Mouse (Mus musculus): Measurements from ENCODE around the gene Trmt2a. TPM values are rescaled to one million over a fixed set of nuclear protein-coding genes. Genes with fewer than 3 reads are reported as not detected.

Trmt2a gene
- total RNA-seq (2021), result 10 to 100 TPM; 53.2 to 55.5 TPM
- polyA plus RNA-seq (2012; rRNA removed), result 32.8 and 45.4 TPM in 2 replicates
- long read RNA-seq, transcript Trmt2a-203 (12 exons, 2,367 nt), result major isoform, 19 of 35 reads
- long read RNA-seq, partial matches to known transcripts, result 2 of 35 reads
- long read RNA-seq, other reads (novel, unspliced or antisense), result 10 of 35 reads

DNA sequence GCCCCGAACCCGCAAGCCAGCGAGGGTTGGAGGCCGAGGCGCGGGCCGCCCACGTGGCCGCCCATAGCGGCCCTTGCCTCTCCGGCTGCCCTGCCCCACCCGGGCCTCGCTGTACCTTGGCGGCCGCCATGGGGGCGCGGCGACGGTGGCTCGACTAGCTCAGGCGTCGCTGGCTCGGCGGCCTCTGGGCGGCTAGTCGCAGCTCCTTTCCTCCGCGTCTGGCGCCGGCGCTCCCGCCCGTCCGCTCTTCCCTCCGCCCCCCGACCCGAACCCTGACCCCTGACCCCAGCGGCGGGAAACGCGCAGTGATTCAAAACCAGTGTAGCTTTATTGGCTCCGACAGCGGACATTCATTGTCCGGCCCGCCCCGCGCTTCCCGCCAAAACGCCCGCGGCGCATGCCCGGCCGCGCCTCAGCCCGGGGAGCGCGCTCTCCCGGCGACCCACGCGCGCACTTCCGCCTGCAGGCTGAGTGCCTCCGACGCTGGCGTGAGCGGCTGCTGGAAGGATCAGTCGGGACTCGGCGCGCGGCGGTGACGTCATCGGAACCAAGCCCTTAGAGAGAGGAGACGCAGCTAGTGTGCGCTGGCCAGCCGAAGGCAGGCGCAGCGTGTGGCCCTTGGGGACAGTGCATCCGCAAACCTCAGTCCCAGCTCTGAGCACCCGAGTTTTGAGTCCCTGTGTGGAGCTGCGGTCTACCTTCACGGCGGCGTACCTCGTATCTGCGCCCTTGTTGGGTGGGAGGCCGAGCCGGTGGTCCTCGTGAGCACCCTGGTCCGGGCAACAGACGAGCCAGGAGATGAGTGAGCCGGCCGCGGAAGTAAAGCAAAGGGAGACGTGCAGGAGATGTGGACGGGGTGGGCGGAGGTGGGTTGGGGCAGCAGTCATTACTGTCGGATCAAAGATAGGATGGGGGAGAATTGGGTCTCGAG, at the start of gene Trmt2a, which contains the start of gene Ranbp1:
Gene Trmt2a, plus strand, starts transcription at position 247 of the 931 bp plus-strand sequence.
Gene Ranbp1, minus strand, starts transcription at position 300 of the 931 bp plus-strand sequence.
- DNase-seq, result peak; percentile 99

DNA sequence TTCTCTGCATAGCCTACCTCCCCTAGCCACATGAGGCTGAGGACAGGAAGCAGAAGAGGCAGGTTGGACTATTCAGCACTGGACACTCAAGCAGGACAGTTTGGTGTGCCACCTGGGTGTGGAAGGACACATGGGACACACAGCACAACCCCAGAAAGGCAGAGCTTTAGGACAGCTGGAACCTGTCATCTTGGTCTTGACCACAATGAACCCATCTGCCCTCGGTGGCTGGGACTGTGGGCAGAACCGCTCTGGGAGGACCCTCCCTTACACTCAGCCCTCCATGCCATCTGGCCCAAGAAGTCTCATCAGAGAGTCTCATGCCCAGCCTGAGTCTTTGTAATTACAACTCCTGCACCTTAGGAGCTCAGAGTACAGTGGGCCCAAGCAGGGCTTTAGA, 48.4 kb upstream of the Trmt2a start:
- DNase-seq, result no peak

DNA sequence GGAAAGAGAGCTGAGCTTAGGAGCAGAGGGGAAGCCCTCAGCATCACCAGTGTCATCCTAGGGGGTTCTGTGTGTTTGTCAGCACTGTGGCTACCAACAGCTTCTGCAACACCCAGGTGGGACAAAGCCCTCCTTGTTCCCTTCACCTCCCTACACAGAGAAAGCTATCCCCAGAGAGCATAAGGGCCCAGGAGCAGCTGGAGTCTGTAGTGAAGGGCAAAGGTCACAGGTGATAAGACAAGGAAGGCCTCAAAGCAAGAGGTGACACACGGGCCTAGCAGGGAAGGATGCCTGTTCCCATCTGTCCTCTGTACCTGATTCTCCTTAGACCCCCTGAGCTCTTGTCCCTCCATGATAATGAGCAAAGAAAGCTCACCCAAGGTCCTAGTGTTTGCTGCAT, 46.9 kb upstream of the Trmt2a start:
- no peak for DNase-seq

DNA sequence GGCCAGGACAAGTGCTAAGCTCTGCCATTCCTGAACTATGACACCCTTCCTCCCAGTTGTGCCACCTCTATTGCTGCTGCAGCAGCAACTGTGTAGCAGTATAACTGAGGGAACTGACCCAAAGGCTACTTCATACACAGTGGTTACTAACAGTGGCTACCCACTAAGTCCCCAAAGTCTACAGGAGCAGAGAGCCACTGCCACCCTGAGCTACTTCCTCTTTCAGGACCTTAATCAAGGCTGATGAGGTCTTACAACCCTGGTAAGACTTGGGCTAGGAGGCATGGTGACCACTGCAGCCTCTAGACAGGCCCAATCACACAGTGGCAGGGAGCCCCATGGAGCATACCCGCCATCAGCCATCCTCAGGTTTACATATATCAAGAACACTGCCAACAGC, 46.4 kb upstream of the Trmt2a start:
- DNase-seq, result no peak

DNA sequence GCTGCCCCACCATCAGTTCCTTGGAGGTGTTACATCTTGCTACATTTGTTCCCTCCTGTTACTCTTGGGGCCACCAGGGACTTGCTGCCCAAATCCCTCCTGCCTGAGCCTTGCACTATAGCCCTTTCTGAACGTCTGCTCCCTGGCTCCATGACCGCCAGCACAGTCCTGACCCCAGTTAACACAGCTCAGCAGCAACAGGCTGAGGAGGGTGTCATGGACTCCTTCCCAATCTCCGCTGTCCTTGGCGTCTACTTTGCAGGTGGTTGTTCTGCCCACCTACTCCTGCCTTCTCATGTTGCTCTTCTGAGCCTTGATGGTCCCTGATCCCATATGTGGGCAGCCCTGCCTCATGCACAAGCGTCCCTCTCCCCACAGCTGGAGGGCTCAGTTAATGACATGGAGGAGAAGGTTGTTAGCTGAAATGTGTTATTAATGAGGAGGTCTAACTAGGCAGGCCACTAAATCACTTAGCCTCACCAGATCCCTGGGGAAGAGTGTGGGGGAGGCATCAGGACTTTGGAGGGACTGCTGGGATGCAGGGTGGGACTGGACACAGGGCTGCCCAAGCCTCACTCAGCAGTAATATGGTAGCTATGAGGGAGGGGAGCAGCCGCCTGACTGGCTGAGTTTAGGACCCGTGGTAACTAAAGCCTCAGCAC, 44.9 kb upstream of the Trmt2a start:
- DNase-seq, result no peak

DNA sequence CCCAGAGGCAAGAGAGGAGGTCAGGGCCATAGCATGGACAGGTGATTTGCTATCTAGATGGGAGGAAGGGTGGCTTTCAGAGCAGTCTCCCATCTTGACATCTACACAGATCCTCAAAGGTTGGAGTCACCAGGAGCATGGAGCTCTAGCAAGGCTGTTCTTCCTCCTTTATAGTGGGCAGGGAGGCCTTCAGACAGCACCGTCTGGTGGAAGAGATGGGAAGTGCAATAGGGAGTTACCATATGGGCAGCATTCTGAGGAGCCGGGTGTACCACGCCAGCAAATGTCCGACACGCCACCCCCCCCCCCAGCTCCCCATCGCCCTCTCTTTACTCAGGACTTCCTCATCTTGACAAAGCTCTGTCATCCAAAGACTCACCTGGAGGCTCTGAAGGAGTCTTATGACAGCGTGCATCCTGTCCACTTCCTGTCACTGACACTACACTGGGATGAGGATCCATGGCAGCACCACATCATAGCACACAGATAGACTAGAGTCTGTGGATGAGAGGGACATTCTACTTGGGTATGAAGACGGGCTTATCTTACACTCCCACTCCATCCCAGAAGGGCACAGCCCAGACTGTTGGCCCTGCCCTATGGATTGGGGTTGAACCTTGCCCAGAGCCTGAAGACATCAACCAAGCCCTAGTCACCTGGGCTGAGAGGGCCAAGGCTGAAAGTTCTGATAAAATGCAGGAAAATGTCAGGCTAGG, 37.6 kb upstream of the Trmt2a start:
- peak; percentile 57 for DNase-seq

DNA sequence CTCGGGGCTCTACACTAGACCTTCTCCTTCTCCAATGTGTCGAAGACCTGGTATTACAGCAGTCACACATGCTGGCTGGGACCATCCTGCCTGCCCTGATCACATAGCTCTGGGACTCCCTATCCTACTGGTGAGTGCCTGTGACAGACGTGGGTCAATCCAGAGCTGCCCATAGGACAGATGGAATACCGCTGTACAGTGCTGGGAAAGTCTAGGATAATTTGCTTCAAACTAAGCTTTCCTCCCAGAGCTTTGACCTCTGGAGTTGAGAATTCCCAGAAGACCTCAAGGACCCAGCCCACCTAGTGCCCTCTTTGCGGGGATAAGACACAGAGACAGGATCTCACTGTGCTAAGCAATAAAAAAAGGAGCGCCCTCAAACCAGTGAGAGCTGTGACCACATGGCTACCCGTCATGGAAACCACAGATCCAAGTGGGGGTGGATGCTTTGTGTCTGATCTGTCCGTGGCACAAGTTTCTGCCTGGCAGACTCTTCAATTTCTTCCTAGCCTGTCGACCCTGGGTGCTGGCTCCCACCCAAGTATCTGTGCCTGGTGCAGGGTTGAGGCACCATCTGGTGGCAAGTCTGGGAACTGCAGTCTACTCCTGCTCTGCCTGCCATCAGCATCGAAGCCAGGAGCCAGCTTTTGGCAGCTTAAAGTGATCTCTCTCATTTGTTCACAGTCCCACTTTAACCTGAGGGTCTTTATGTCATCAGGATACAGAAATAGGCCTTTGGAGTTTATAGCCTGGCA, 36.9 kb upstream of the Trmt2a start:
- DNase-seq, result peak; percentile 77

DNA sequence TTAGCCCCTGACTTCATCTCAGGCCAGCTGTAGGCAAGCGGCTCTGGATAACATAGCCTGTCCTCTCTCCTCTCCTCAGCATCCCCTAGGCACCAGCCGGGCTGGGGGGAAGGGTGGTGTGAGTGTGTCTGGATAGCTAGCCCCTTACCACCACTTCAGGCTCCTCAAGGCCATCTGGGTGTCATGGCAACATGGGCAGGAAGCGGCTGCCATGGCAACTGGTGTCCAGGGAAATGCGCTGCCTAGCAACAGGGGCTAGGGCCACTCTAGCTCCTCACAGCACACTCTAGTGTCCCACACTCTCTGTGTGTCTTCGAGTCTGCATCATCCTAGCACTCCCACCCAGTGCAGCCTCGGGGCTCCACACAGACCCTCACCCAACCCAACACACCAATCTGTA, 34.8 kb upstream of the Trmt2a start:
- DNase-seq, result no peak

DNA sequence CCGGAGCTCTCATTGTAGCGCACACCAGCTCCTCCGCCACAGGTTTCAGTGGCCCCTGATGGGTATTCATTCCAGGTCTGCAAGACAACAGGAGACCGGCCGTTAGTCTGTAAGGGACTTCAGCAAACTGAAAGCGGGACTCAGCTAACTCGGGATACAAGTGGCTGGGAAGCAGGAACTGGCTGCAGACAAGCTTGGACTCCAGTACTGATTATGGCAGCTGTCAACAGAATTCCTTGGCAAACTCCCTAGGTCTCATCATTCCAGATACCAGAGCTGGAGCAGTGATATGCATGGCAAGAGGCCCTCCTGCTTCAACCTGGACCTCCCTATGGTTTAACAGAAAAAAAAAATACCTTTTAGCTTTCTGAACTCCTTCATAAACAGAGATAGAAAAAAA, 33.6 kb upstream of the Trmt2a start:
- no peak for DNase-seq

DNA sequence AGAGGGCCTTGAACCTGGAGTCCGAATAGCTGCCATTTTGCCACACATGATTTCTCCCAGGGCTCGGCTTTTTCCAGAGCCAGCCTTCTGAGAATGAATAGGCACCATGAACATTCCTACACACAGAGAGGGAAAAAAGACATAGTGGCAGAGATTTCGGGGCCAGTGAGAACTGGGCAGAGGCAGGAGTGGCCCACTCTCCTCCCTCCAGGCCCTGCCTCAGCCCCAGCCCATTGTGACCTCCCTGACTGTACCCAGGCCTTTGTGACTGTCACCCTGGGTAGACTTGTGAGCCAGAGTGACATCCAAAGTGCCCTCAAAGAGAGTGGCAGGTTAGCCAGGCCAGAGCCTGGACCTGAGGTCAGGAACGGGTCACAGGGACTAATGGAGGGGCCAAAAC, 30.9 kb upstream of the Trmt2a start, which contains the start of gene Ccdc188:
Gene Ccdc188, plus strand, starts transcription at position 301 of the 400 bp plus-strand sequence.
- DNase-seq, result no peak

DNA sequence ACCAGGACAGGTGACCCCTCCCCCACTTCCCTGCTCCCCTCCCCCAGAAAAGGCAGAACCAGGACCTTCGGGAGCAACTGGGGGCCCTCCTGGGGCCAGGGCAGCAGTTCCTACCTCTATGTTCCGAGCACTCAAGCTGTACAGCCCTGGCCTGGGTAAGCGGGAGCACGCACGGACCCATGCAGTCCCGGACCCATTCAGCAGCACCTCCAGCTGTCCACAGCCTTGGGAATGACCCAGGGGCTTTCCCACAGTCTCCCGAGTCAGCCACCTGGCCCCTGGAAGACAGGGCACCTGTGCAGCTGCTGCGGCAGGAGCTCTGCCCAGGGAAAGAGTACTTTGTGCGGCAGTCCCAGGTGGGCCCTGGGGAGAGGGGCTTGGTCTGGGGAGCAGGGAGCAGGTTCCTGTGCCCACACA, 29.9 kb upstream of the Trmt2a start:
- no peak for DNase-seq

DNA sequence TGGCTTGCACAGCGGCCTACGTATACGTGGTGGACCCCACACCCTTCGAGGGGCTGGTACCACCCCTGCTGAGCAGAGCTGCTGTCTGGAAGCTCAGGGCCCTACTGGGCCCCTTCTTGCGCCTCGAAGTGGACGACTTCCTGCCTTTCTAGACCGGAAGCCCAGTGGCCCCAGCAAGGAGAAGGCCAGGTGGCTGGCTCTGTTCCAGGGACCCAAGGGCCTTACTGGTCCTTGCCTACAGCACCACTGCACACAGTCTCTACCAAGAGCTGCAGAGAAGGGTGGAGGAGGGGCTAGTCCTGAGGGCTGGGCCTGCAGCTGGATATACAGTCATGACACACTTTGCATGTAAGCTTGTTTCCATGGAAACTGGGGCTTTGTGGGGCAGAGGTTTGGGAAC, 28.5 kb upstream of the Trmt2a start:
- peak; percentile 47 for DNase-seq

DNA sequence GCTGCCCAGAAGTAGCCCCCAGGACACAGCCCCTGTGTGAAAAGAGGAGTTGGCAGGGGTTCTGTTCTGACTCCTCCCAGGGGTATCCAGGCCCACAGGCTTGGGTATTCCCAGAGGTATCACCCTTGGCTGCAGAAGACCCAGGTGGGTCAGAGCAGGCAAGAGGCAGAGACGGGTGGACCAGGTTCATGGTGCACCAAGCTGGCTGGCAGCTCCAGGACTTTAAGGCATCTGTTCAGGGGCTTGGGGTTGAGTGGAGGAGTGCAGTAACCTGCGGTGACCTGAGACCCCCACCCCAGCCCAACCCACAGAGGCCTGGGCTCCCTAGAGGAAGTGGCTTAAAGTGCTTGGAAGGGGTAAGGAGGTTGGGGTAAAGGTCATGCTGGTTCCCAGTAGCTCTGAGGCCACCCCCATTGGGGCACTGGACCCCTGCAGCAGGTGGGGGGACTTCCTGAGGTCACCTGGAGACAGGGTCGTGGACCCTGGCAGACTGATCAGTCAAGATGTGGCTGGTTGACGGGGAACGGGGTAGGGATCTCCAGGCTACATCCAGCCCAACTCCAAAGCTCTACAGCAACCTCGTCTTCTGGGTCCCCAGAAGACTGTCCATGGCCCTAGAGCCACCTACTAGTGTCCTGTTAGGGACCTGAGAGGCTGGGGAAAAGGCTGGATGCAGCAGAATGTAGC, 27.5 kb upstream of the Trmt2a start:
- DNase-seq, result no peak

DNA sequence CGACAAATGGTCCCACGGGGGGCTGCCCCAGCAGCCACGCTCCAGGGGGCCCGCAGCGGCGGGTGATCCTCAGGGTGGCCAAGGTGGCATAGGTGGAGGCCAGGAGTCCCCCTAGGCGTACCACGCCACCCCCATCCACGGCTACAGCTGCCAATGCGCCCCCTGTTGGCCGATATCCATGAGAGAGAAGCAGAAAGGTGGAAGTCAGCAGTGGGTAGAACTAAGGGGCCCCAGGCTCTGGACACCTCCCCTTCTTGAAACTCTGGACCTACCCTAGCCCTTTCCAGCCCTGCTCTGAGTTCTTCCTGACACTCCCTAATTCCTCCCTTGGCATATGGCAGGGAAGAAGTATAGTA, 27.0 kb upstream of the Trmt2a start:
- DNase-seq, result no peak

DNA sequence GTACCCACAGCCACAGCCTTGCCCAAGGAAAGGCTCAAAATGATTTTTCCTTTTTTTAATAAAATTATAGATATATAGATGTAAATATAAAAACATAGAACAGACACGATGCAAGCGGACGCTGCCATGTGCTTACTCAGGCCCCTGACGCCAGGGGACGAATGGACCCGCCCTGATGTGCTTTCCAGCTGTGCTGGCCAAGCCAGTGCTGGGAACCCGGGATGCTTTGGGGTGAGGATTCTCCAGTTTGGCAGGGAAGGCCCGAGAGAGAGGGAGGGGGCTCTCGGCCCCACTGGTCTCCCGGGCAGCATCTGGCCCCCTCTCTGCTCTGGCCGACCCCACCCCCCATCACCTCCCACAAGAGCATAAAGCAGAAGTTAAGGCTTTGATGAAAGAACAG, 26.3 kb upstream of the Trmt2a start:
- no peak for DNase-seq

DNA sequence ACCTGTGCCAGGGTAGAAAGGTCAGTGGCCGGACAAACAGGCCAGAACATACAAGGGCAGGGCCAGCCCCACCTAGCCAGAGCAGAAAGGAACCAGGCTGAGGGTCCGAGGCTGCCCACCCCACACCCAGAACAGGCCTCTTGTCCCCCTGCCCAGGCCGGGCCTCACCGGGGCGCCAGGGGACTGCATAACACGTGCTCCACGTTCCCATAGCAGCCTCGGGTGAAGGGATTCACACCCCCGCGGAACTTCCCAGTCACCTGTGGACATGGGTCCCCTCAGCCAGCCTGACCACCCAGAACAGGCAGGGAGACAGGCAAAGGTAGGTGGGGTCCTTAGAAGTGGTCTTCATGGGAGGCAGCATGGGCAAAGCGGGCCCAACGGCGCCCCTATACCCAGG, 21.3 kb upstream of the Trmt2a start:
- DNase-seq, result no peak

DNA sequence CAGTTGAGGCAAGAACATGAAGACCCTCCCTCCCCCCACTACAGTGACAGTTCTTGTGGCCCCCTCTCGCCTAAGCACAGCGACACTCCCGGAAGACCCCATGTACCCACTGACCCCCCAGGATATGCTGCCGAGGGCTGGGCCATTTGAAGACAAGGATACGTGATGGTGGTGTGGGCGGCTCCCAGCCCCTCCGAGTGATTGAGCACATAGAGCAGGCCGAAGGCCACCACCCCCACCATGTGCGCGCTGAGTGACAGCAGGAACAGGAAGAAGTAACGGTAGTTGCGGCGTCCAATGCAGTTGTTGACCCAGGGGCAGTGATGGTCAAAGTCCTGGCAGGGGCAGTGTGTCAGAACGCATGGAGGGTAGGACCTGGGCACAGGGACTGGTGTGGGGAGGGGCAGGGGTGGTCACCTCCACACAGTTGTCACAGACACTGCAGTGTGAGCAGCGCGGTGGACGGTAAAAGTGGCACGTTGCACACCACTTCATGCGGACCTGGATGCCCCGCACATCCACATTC, 20.5 kb upstream of the Trmt2a start:
- no peak for DNase-seq

DNA sequence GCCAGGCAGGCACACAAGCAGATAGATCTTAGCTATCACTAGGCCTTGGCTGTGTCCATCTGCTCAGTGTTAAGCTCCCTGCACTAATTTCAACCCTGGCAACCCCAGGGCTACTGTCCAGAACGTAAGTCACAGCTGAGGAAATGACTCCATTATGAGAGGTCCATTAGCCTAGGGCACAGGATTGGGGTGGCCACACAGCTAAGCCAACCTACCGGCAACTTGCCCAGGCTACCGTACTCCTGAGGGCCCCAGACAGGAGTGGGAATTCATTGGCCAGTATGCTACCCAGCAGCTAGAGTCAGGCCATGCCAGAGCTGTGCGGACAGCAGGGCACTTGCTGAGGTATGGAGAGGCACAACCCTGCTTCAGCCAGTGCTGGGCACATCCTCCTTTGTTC, 19.6 kb upstream of the Trmt2a start:
- no peak for DNase-seq

DNA sequence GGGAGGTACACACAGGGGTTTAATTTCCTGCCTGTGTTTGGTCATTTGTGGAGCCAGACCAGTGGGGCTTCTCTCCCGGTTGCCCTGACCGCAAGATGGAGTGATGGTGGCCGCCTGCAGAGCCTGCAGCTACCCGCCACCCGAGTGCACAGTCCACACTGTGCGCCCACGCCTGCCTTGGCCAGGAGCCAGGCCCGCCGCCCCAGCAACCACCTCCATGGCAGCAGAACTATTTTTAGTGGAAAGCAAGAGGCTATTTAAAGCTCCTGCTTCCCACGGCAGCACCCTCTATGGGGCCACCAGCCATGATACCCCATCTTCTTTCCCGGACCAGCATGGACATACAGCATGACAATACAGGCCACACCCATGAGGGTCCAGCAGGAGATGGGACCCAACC, 18.9 kb upstream of the Trmt2a start:
- DNase-seq, result peak; percentile 63

DNA sequence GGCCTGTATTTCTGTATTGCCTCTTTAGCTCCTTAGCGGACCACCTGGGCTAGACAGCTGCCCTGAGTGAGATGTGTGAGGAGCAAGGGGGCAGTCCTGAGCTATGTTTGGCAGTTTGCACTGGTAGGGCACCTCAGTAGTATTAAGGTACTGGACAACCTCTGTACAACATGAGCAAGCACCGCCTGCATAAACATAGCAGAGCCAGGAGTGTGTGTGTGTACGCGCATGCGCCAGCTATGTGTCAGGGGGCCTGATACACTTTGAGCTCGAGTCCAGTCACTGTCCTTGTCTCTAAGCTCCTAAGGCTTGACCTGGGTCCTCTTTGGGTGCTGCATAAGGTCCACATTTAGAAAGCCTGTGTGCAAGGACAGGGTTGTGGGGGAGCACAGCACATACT, 17.9 kb upstream of the Trmt2a start:
- DNase-seq, result no peak

DNA sequence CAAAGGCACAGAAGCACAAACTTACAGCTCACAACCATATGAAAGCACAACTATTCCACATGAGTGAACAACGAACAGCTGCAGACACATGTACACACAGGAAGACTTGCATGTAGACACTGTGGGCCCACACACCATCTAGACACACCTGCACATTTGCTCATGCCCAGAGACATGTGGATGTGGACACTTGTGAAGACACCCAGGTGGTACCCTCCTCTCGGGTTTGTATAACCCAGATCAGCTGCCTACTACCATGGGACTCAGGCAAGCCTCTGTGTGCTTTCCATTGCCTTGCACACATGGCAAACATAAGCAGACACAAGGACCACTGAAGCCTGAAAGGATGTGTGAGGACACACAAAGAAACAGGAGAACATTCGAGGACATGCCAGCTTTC, 17.4 kb upstream of the Trmt2a start:
- DNase-seq, result no peak

Measured in adrenal gland, adult 2 months (tissue).